ENCODE assay signal across 17 mouse cellular contexts in genomic region chr13:49252746-49253145, GRCm38 (mm10). TPM values are rescaled to one million over a fixed set of nuclear protein-coding genes. Genes with fewer than 3 reads are reported as not detected.
DNase-seq lines count a peak whose midpoint lies in the region; ATAC-seq lines count a peak whose summit lies in the region.
"Had no signal": no experiment of that assay in that cellular context is flagged by ENCODE, and none has a peak within 500 bp of the region (broad histone marks: within the 10 kb centered on the region; RNA-seq: fewer than 3 reads in every experiment).

No protein-coding gene starts in this region.

- no peak for ATAC-seq in midbrain, embryonic 11.5 days (ENCODE audit: low FRiP score)
- ATAC-seq: forebrain, postnatal 0 days had no signal

- no peaks in the 10 kb centered on the region for H3K9me3 ChIP-seq in midbrain, embryonic 11.5 days (ENCODE audit: control insufficient read depth, low read length)
- H3K9me3 ChIP-seq: heart, embryonic 13.5 days; midbrain, embryonic 12.5 days had no signal

- H3K4me1 ChIP-seq in midbrain, embryonic 11.5 days (ENCODE audit: control insufficient read depth, insufficient read depth, low read length), result peaks cover 7% of the 10 kb centered on the region

- WGBS in midbrain, embryonic 11.5 days, result 88% methylated on average over 13 of the region's 13 CpGs

- no peak overlapping the region for H3K27ac ChIP-seq in midbrain, embryonic 11.5 days (ENCODE audit: low read depth, low read length)
- H3K27ac ChIP-seq: heart, embryonic 13.5 days; liver, embryonic 14.5 days; midbrain, embryonic 12.5 days had no signal

- DNase-seq in layer of hippocampus, adult 9-11 months, result peak; percentile 34
- DNase-seq in layer of hippocampus, postnatal 25 days (ENCODE audit: extremely low spot score in 1 of 2, low spot score in 1 of 2), result no peak
- DNase-seq in B cell, adult 2 months, result peak; percentile 42 to 46
- peak; percentile 81 for DNase-seq in brain, adult 2 months (ENCODE audit: low read depth, low spot score)
- peak; percentile 59 to 60 for DNase-seq in right cerebral cortex, postnatal 10 days (ENCODE audit: low spot score in 2 of 2)
- DNase-seq in midbrain, embryonic 11.5 days (ENCODE audit: low spot score, missing footprints), result no peak
- no peak for DNase-seq in urinary bladder, postnatal 4 days (ENCODE audit: low spot score in 2 of 2)
- DNase-seq: adrenal gland, postnatal 25 days; cerebellum, postnatal 25 days; forebrain, postnatal 0 days; kidney, adult 8-10 months; kidney, postnatal 36 days; lung, postnatal 14 days had no signal

- no peak overlapping the region for H3K4me3 ChIP-seq in midbrain, embryonic 11.5 days (ENCODE audit: low read depth, low read length)
- H3K4me3 ChIP-seq: erythroblast, embryonic 14.5 days; heart, embryonic 13.5 days; midbrain, embryonic 12.5 days had no signal

- H3K9ac ChIP-seq in midbrain, embryonic 11.5 days (ENCODE audit: low read length), result no peak overlapping the region
- H3K9ac ChIP-seq: forebrain, postnatal 0 days; heart, embryonic 13.5 days; liver, embryonic 14.5 days; midbrain, embryonic 12.5 days had no signal

- H3K36me3 ChIP-seq in midbrain, embryonic 11.5 days (ENCODE audit: control insufficient read depth, insufficient read depth, low read length), result no peaks in the 10 kb centered on the region
- H3K36me3 ChIP-seq: heart, embryonic 13.5 days; midbrain, embryonic 12.5 days had no signal

- H3K27me3 ChIP-seq in midbrain, embryonic 11.5 days (ENCODE audit: control insufficient read depth, insufficient read depth, low read length), result peaks cover 10% of the 10 kb centered on the region

- H3K4me2 ChIP-seq in midbrain, embryonic 11.5 days, result no peak overlapping the region
- H3K4me2 ChIP-seq: heart, embryonic 13.5 days; midbrain, embryonic 12.5 days had no signal

RNA-seq across cellular contexts. Expression of gene Susd3, which starts 4.2 kb away (rescaled TPM):
- 1 to 10 TPM; 2.5 to 3.1 TPM for total RNA-seq in layer of hippocampus, postnatal 25 days (2021)
- 0.81 and 1.1 TPM in 2 replicates for polyA plus RNA-seq in midbrain, embryonic 11.5 days (2014; fragmentation: Nextera tagmentation; extraction: Ambion mirVana)

RNA-seq across cellular contexts. Expression of gene Card19, which starts 36.9 kb away (rescaled TPM):
- 10 to 100 TPM; 14.7 to 16.2 TPM for total RNA-seq in layer of hippocampus, postnatal 25 days (2021)
- 17.1 and 18.0 TPM in 2 replicates for polyA plus RNA-seq in midbrain, embryonic 11.5 days (2014; fragmentation: Nextera tagmentation; extraction: Ambion mirVana)

Comparison
In these comparisons a context has a peak if more than half of its experiments do, and no peak if none do; other contexts are left out.
1. DNase-seq: peak in layer of hippocampus, adult 9-11 months (single experiment), B cell, adult 2 months (2 of 2), brain, adult 2 months (single experiment) and right cerebral cortex, postnatal 10 days (2 of 2); none in layer of hippocampus, postnatal 25 days (0 of 2), midbrain, embryonic 11.5 days (single experiment) and urinary bladder, postnatal 4 days (0 of 2).